Mouse (Mus musculus) neural tube, embryonic 13.5 days (tissue): ENCODE measurements at regions not wholly inside any gene's neighbourhood (a gene's known extent, or its start where the extent isn't known, plus 50 kb on each side); places are given as distances from the start of the nearest gene placed in this dataset.

ENCODE experiments used
- ATAC-seq: fragments of 200-750 bp; cut with Nextera tagmentation; 2 replicates; pipeline ENCODE4 v1.8.0; 2017; ENCODE audit warnings: low read depth, mild to moderate bottlenecking, moderate TSS enrichment, moderate library complexity
- H3K27ac ChIP-seq: fragments of 300-500 bp; sonication (generic); replicated peaks from 2 replicates; pipeline ENCODE4 v1.5.1; 2015; ENCODE audit warnings: moderate library complexity, mild to moderate bottlenecking, inconsistent platforms
- H3K27me3 ChIP-seq: fragments of 300-500 bp; sonication (generic); 2 replicates; pipeline ENCODE4 v1.6.1; 2015; ENCODE audit warnings: mild to moderate bottlenecking, inconsistent platforms
- H3K36me3 ChIP-seq: fragments of 300-500 bp; sonication (generic); 2 replicates; pipeline ENCODE4 v1.6.1; 2015; ENCODE audit warnings: mild to moderate bottlenecking, inconsistent platforms
- H3K4me1 ChIP-seq: fragments of 300-500 bp; sonication (generic); replicated peaks from 2 replicates; pipeline ENCODE4 v1.6.1; 2015; ENCODE audit warnings: inconsistent platforms
- H3K4me2 ChIP-seq: fragments of 300-500 bp; sonication (generic); 2 replicates; pipeline ENCODE4 v1.6.1; 2015; ENCODE audit warnings: inconsistent platforms, mild to moderate bottlenecking, moderate library complexity
- H3K4me3 ChIP-seq: fragments of 300-500 bp; sonication (generic); 2 replicates; pipeline ENCODE4 v1.5.1; 2015; ENCODE audit warnings: mild to moderate bottlenecking, inconsistent platforms
- H3K9ac ChIP-seq: fragments of 300-500 bp; sonication (generic); 2 replicates; pipeline ENCODE4 v1.6.1; 2015; ENCODE audit warnings: moderate library complexity, mild to moderate bottlenecking, inconsistent platforms
- H3K9me3 ChIP-seq: fragments of 300-500 bp; sonication (generic); 2 replicates; pipeline ENCODE4 v1.6.1; 2016; ENCODE audit warnings: inconsistent platforms
- WGBS: fragments of 180-500 bp; shearing (Covaris S2); methylation state at CpG from one replicate; pipeline ENCODE4 v1.1.7; 2015; 5-methylcytosine and 5-hydroxymethylcytosine counted together

- H3K36me3 ChIP-seq: peaks cover 8% of the 10 kb centered on the region; the same call in 1 of the 2 replicates
- whole genome bisulfite sequencing: 91% methylated on average over 4 of the region's 4 CpGs
- H3K27me3 ChIP-seq: no peaks in the 10 kb centered on the region
- no peak overlapping the region for H3K4me2 ChIP-seq
- no peak for ATAC-seq
- H3K9me3 ChIP-seq: 0 out of 2 replicates have a peak, but pooled peaks cover 3% of the 10 kb centered on the region
- H3K27ac ChIP-seq: no peak overlapping the region
- H3K9ac ChIP-seq: no peak overlapping the region
- H3K4me1 ChIP-seq: 0 out of 2 replicates have a peak, but pooled peaks cover 8% of the 10 kb centered on the region
- H3K4me3 ChIP-seq: no peak overlapping the region
Measured at GRCm38 (mm10) chr17:47267843-47268242, 100.8 kb upstream of the Mrps10 start.

GRCm38 (mm10) chr17:47267076-47267475, 101.6 kb upstream of the Mrps10 start:
- Histone ChIP-seq H3K27ac (no peak overlapping the region), H3K4me2 (no peak overlapping the region), H3K9me3 (0 out of 2 replicates have a peak, but pooled peaks cover 5% of the 10 kb centered on the region), H3K36me3 (peaks cover 13% of the 10 kb centered on the region; the same call in 1 of the 2 replicates), H3K27me3 (no peaks in the 10 kb centered on the region), H3K4me3 (no peak overlapping the region), H3K4me1 (0 out of 2 replicates have a peak, but pooled peaks cover 8% of the 10 kb centered on the region), H3K9ac (no peak overlapping the region)
- 95% methylated on average over 13 of the region's 13 CpGs for WGBS
- ATAC-seq: no peak

GRCm38 (mm10) chr17:47266335-47266734, 102.4 kb upstream of the Mrps10 start:
- Histone ChIP-seq H3K9ac (no peak overlapping the region), H3K4me1 (0 out of 2 replicates have a peak, but pooled peaks cover 8% of the 10 kb centered on the region), H3K27ac (no peak overlapping the region), H3K27me3 (no peaks in the 10 kb centered on the region), H3K4me3 (no peak overlapping the region), H3K4me2 (no peak overlapping the region), H3K9me3 (0 out of 2 replicates have a peak, but pooled peaks cover 5% of the 10 kb centered on the region), H3K36me3 (peaks cover 13% of the 10 kb centered on the region; the same call in 1 of the 2 replicates)
- WGBS: 94% methylated on average over 7 of the region's 7 CpGs
- no peak for ATAC-seq

GRCm38 (mm10) chr17:47262986-47263385, 105.7 kb upstream of the Mrps10 start:
- no peak overlapping the region for H3K4me3 ChIP-seq
- H3K27me3 ChIP-seq: no peaks in the 10 kb centered on the region
- no peak overlapping the region for H3K9ac ChIP-seq
- H3K4me2 ChIP-seq: no peak overlapping the region
- H3K36me3 ChIP-seq: peaks cover 21% of the 10 kb centered on the region
- 0 out of 2 replicates have a peak, but pooled peaks cover 5% of the 10 kb centered on the region for H3K9me3 ChIP-seq
- ATAC-seq: no peak
- H3K27ac ChIP-seq: no peak overlapping the region
- H3K4me1 ChIP-seq: 0 out of 2 replicates have a peak, but pooled peaks cover 8% of the 10 kb centered on the region
- 93% methylated on average over 9 of the region's 9 CpGs for WGBS

- peaks cover 19% of the 10 kb centered on the region for H3K36me3 ChIP-seq
- WGBS: 93% methylated on average over 5 of the region's 5 CpGs
- 0 out of 2 replicates have a peak, but pooled peaks cover 8% of the 10 kb centered on the region for H3K4me1 ChIP-seq
- H3K27ac ChIP-seq: no peak overlapping the region
- ATAC-seq: no peak
- H3K27me3 ChIP-seq: no peaks in the 10 kb centered on the region
- 0 out of 2 replicates have a peak, but pooled peaks cover 5% of the 10 kb centered on the region for H3K9me3 ChIP-seq
- no peak overlapping the region for H3K4me2 ChIP-seq
- no peak overlapping the region for H3K9ac ChIP-seq
- no peak overlapping the region for H3K4me3 ChIP-seq
Measured at GRCm38 (mm10) chr17:47262141-47262540, 106.5 kb upstream of the Mrps10 start.

GRCm38 (mm10) chr17:47260976-47261375, 107.7 kb upstream of the Mrps10 start:
- no peak overlapping the region for H3K27ac ChIP-seq
- H3K4me3 ChIP-seq: no peak overlapping the region
- H3K9ac ChIP-seq: no peak overlapping the region
- WGBS: 91% methylated on average over 3 of the region's 4 CpGs
- H3K4me2 ChIP-seq: no peak overlapping the region
- no peak for ATAC-seq
- 0 out of 2 replicates have a peak, but pooled peaks cover 8% of the 10 kb centered on the region for H3K4me1 ChIP-seq
- H3K27me3 ChIP-seq: no peaks in the 10 kb centered on the region
- 0 out of 2 replicates have a peak, but pooled peaks cover 5% of the 10 kb centered on the region for H3K9me3 ChIP-seq
- peaks cover 19% of the 10 kb centered on the region for H3K36me3 ChIP-seq

- Histone ChIP-seq H3K36me3 (peaks cover 24% of the 10 kb centered on the region), H3K4me3 (no peak overlapping the region), H3K27ac (no peak overlapping the region), H3K27me3 (no peaks in the 10 kb centered on the region), H3K9me3 (0 out of 2 replicates have a peak, but pooled peaks cover 5% of the 10 kb centered on the region), H3K4me2 (no peak overlapping the region), H3K4me1 (peaks cover 9% of the 10 kb centered on the region), H3K9ac (no peak overlapping the region)
- WGBS: 98% methylated on average over 2 of the region's 2 CpGs
- no peak for ATAC-seq
Measured at GRCm38 (mm10) chr17:47258296-47258695, 110.4 kb upstream of the Mrps10 start.

- WGBS: 85% methylated on average over 8 of the region's 8 CpGs
- ATAC-seq: no peak
- peaks cover 14% of the 10 kb centered on the region for H3K4me1 ChIP-seq
- H3K9me3 ChIP-seq: no peaks in the 10 kb centered on the region
- H3K4me2 ChIP-seq: no peak overlapping the region
- no peak overlapping the region for H3K27ac ChIP-seq
- H3K9ac ChIP-seq: no peak overlapping the region
- H3K4me3 ChIP-seq: no peak overlapping the region
- H3K27me3 ChIP-seq: no peaks in the 10 kb centered on the region
- peaks cover 15% of the 10 kb centered on the region; the same call in 1 of the 2 replicates for H3K36me3 ChIP-seq
Measured at GRCm38 (mm10) chr17:47255209-47255608, 113.5 kb upstream of the Mrps10 start.

- Histone ChIP-seq H3K27me3 (no peaks in the 10 kb centered on the region), H3K4me1 (peaks cover 24% of the 10 kb centered on the region), H3K4me2 (no peak overlapping the region), H3K4me3 (no peak overlapping the region), H3K9me3 (no peaks in the 10 kb centered on the region), H3K9ac (no peak overlapping the region), H3K36me3 (0 out of 2 replicates have a peak, but pooled peaks cover 5% of the 10 kb centered on the region), H3K27ac (no peak overlapping the region)
- WGBS: 59% methylated on average over 11 of the region's 11 CpGs
- ATAC-seq: peak; percentile 84
Measured at GRCm38 (mm10) chr17:47254026-47254425, 114.7 kb upstream of the Mrps10 start.

GRCm38 (mm10) chr17:47250001-47250400, 118.7 kb upstream of the Mrps10 start:
- 69% methylated on average over 4 of the region's 4 CpGs for WGBS
- Histone ChIP-seq H3K9ac (no peak overlapping the region), H3K36me3 (0 out of 2 replicates have a peak, but pooled peaks cover 8% of the 10 kb centered on the region), H3K9me3 (no peaks in the 10 kb centered on the region), H3K4me2 (no peak overlapping the region), H3K4me3 (no peak overlapping the region), H3K27me3 (no peaks in the 10 kb centered on the region), H3K4me1 (peaks cover 34% of the 10 kb centered on the region), H3K27ac (no peak overlapping the region)
- no peak for ATAC-seq

- Histone ChIP-seq H3K4me2 (no peak overlapping the region), H3K9me3 (no peaks in the 10 kb centered on the region), H3K4me3 (no peak overlapping the region), H3K4me1 (peaks cover 29% of the 10 kb centered on the region), H3K36me3 (0 out of 2 replicates have a peak, but pooled peaks cover 3% of the 10 kb centered on the region), H3K27me3 (no peaks in the 10 kb centered on the region), H3K27ac (no peak overlapping the region), H3K9ac (no peak overlapping the region)
- WGBS: 87% methylated on average over 9 of the region's 9 CpGs
- ATAC-seq: no peak
Measured at GRCm38 (mm10) chr17:47249176-47249575, 119.5 kb upstream of the Mrps10 start.

GRCm38 (mm10) chr17:47248053-47248452, 120.6 kb upstream of the Mrps10 start:
- H3K4me2 ChIP-seq: no peak overlapping the region
- peaks cover 25% of the 10 kb centered on the region for H3K4me1 ChIP-seq
- H3K4me3 ChIP-seq: no peak overlapping the region
- no peak for ATAC-seq
- H3K27ac ChIP-seq: no peak overlapping the region
- no peaks in the 10 kb centered on the region for H3K9me3 ChIP-seq
- H3K27me3 ChIP-seq: no peaks in the 10 kb centered on the region
- H3K36me3 ChIP-seq: peaks cover 10% of the 10 kb centered on the region
- no peak overlapping the region for H3K9ac ChIP-seq
- 84% methylated on average over 3 of the region's 3 CpGs for WGBS

- Histone ChIP-seq H3K4me1 (peaks cover 25% of the 10 kb centered on the region), H3K27me3 (no peaks in the 10 kb centered on the region), H3K27ac (no peak overlapping the region), H3K9me3 (no peaks in the 10 kb centered on the region), H3K9ac (no peak overlapping the region), H3K36me3 (peaks cover 10% of the 10 kb centered on the region), H3K4me3 (no peak overlapping the region), H3K4me2 (no peak overlapping the region)
- no peak for ATAC-seq
- WGBS: 85% methylated on average over 5 of the region's 5 CpGs
Measured at GRCm38 (mm10) chr17:47247516-47247915, 121.2 kb upstream of the Mrps10 start.
